Mouse (Mus musculus) thymus, adult 2 months (tissue): ENCODE data around the gene Trim72. TPM values are rescaled to one million over a fixed set of nuclear protein-coding genes. Genes with fewer than 3 reads are reported as not detected.

ENCODE experiments used
- DNase-seq: peaks from one replicate; pipeline ENCODE4 v3.0.0; 2021
- H3K27ac ChIP-seq: fragments of 200-500 bp; 2 replicates; pipeline ENCODE4 v1.5.1; 2012; ENCODE audit warnings: low read length, control low read depth; ENCODE audit not compliant: control insufficient read depth, insufficient read depth
- H3K27me3 ChIP-seq: fragments of 200-500 bp; 2 replicates; pipeline ENCODE4 v1.6.1; 2012; ENCODE audit warnings: mild to moderate bottlenecking, low read length, moderate library complexity, mixed read lengths; ENCODE audit not compliant: control insufficient read depth, insufficient read depth
- H3K36me3 ChIP-seq: fragments of 200-500 bp; 2 replicates; pipeline ENCODE4 v1.6.1; 2012; ENCODE audit warnings: mild to moderate bottlenecking, low read length, moderate library complexity; ENCODE audit not compliant: control insufficient read depth, insufficient read depth
- H3K4me1 ChIP-seq: fragments of 200-500 bp; replicated peaks from 2 replicates; pipeline ENCODE4 v1.6.1; 2012; ENCODE audit warnings: low read length; ENCODE audit not compliant: control insufficient read depth, insufficient read depth
- H3K4me3 ChIP-seq: fragments of 200-500 bp; 2 replicates; pipeline ENCODE4 v1.5.1; 2012; ENCODE audit warnings: mild to moderate bottlenecking, low read length, control low read depth, moderate library complexity; ENCODE audit not compliant: control insufficient read depth, insufficient read depth
- CTCF ChIP-seq: fragments of 200-500 bp; IDR thresholded peaks from 2 replicates; pipeline ENCODE4 v1.5.1; 2012; ENCODE audit warnings: mild to moderate bottlenecking, control low read depth, low read length, moderate library complexity, borderline replicate concordance; ENCODE audit not compliant: control insufficient read depth, poor library complexity, insufficient read depth; ENCODE audit errors: extremely low read depth
- POLR2A ChIP-seq: fragments of 200-500 bp; IDR thresholded peaks from 2 replicates; pipeline ENCODE4 v1.6.1; 2012; ENCODE audit warnings: mild to moderate bottlenecking, low read length, control low read depth, moderate library complexity; ENCODE audit not compliant: control insufficient read depth, poor library complexity, insufficient read depth; ENCODE audit errors: extremely low read depth
- WGBS: fragments of 180-500 bp; shearing (Covaris S2); methylation state at CpG from one replicate; pipeline ENCODE4 v1.1.7; 2018; 5-methylcytosine and 5-hydroxymethylcytosine counted together
- polyA plus RNA-seq: library from polyadenylated mRNA; depleted of rRNA; stranded (reverse); fragments of >200 nt; gene quantifications from 2 replicates; pipeline ENCODE4 v1.2.3, GENCODE M21; 2012

Gene Trim72
- polyA plus RNA-seq, 1 experiment = 13.4 TPM

- H3K36me3 ChIP-seq = no peaks in the 10 kb centered on the region
- H3K27me3 ChIP-seq = no peaks in the 10 kb centered on the region
- TF ChIP-seq CTCF (no peak), POLR2A (no peak)
- WGBS = 41% methylated on average over 4 of the region's 4 CpGs
- no peak overlapping the region for H3K27ac ChIP-seq
- no peak overlapping the region for H3K4me3 ChIP-seq
- peaks cover 30% of the 10 kb centered on the region for H3K4me1 ChIP-seq
- DNase-seq = no peak
Measured at GRCm38 (mm10) chr7:128048819-128049218, 45.1 kb downstream of the Trim72 start.

GRCm38 (mm10) chr7:128049254-128049653, 45.5 kb downstream of the Trim72 start:
- no peaks in the 10 kb centered on the region for H3K36me3 ChIP-seq
- no peak for TF ChIP-seq POLR2A
- no peak for TF ChIP-seq CTCF
- peaks cover 29% of the 10 kb centered on the region for H3K4me1 ChIP-seq
- DNase-seq = no peak
- no peak overlapping the region for H3K27ac ChIP-seq
- no peaks in the 10 kb centered on the region for H3K27me3 ChIP-seq
- H3K4me3 ChIP-seq = no peak overlapping the region
- WGBS = 17% methylated on average over 2 of the region's 2 CpGs

GRCm38 (mm10) chr7:128050739-128051138, 47.0 kb downstream of the Trim72 start:
- no peaks in the 10 kb centered on the region for H3K27me3 ChIP-seq
- H3K4me3 ChIP-seq = no peak overlapping the region
- peaks cover 26% of the 10 kb centered on the region for H3K4me1 ChIP-seq
- H3K36me3 ChIP-seq = no peaks in the 10 kb centered on the region
- peak; percentile 29 for DNase-seq
- WGBS = 43% methylated on average over 4 of the region's 4 CpGs
- H3K27ac ChIP-seq = peak overlapping the region; percentile 64
- TF ChIP-seq POLR2A (no peak), CTCF (no peak)

- no peaks in the 10 kb centered on the region for H3K36me3 ChIP-seq
- H3K27me3 ChIP-seq = no peaks in the 10 kb centered on the region
- WGBS = 58% methylated on average over 5 of the region's 5 CpGs
- peaks cover 41% of the 10 kb centered on the region for H3K4me1 ChIP-seq
- no peak overlapping the region for H3K27ac ChIP-seq
- no peak for TF ChIP-seq CTCF
- no peak for TF ChIP-seq POLR2A
- DNase-seq = no peak
- H3K4me3 ChIP-seq = no peak overlapping the region
Measured at GRCm38 (mm10) chr7:128053061-128053460, 49.3 kb downstream of the Trim72 start.

GRCm38 (mm10) chr7:128056917-128057444, 53.2 kb downstream of the Trim72 start:
- 71% methylated on average over 3 of the region's 3 CpGs for WGBS
- H3K27ac ChIP-seq = no peak overlapping the region
- H3K27me3 ChIP-seq = no peaks in the 10 kb centered on the region
- no peak for TF ChIP-seq CTCF
- TF ChIP-seq POLR2A = no peak
- no peak overlapping the region for H3K4me3 ChIP-seq
- H3K4me1 ChIP-seq = peaks cover 36% of the 10 kb centered on the region
- no peak for DNase-seq
- H3K36me3 ChIP-seq = no peaks in the 10 kb centered on the region

- Histone ChIP-seq H3K4me1 (peaks cover 41% of the 10 kb centered on the region), H3K36me3 (no peaks in the 10 kb centered on the region), H3K27me3 (no peaks in the 10 kb centered on the region), H3K27ac (no peak overlapping the region), H3K4me3 (no peak overlapping the region)
- no peak for DNase-seq
- no peak for TF ChIP-seq CTCF
- TF ChIP-seq POLR2A = no peak
- 86% methylated on average over 8 of the region's 8 CpGs for WGBS
Measured at GRCm38 (mm10) chr7:128057860-128058259, 54.1 kb downstream of the Trim72 start.

- Histone ChIP-seq H3K27ac (peak overlapping the region; percentile 60; the same call in 1 of the 2 replicates), H3K4me1 (peaks cover 41% of the 10 kb centered on the region), H3K36me3 (no peaks in the 10 kb centered on the region), H3K27me3 (no peaks in the 10 kb centered on the region), H3K4me3 (no peak overlapping the region)
- WGBS = 3% methylated on average over 7 of the region's 7 CpGs
- 0 out of 2 replicates have a peak, but pooled peaks have one; percentile 27 for TF ChIP-seq POLR2A
- 0 out of 2 replicates have a peak, but pooled peaks have one; percentile 25 for TF ChIP-seq CTCF
- peak; percentile 78 for DNase-seq
Measured at GRCm38 (mm10) chr7:128058576-128058975, 54.8 kb downstream of the Trim72 start.
